10 mouse cellular contexts compared by ENCODE assay signal in genomic region chr4:43968650-43969049, GRCm38 (mm10). TPM values are rescaled to one million over a fixed set of nuclear protein-coding genes. Genes with fewer than 3 reads are reported as not detected.
DNase-seq lines count a peak whose midpoint lies in the region; ATAC-seq lines count a peak whose summit lies in the region.
"Had no signal": no experiment of that assay in that cellular context is flagged by ENCODE, and none has a peak within 500 bp of the region (broad histone marks: within the 10 kb centered on the region; RNA-seq: fewer than 3 reads in every experiment).

No protein-coding gene starts in this region.

- H3K36me3 ChIP-seq in midbrain, embryonic 10.5 days = no peaks in the 10 kb centered on the region
- H3K36me3 ChIP-seq in midbrain, embryonic 15.5 days (replicated peaks) = no peaks in the 10 kb centered on the region

- ATAC-seq in midbrain, embryonic 15.5 days (replicated peaks) = no peak
- ATAC-seq in inflammation-experienced regulatory T-cells, adult 6 months = no peak

- DNase-seq in midbrain, embryonic 10.5 days (ENCODE audit: low spot score) = no peak
- peak; percentile 27 for DNase-seq in brain, adult 2 months (ENCODE audit: low read depth, low spot score)
- DNase-seq in gastrocnemius, postnatal 4 days (ENCODE audit: low spot score in 2 of 2) = peak; percentile 64 to 85
- peak; percentile 74 for DNase-seq in kidney, adult 9 months
- peak; percentile 72 to 81 for DNase-seq in lung, postnatal 4 days
- DNase-seq in thymus, adult 18-20 months = no peak

- no peak overlapping the region for H3K9ac ChIP-seq in midbrain, embryonic 15.5 days

- 43% methylated on average over 13 of the region's 13 CpGs for WGBS in midbrain, embryonic 10.5 days
- WGBS in midbrain, embryonic 15.5 days = 45% methylated on average over 13 of the region's 13 CpGs

- H3K27me3 ChIP-seq in midbrain, embryonic 10.5 days (ENCODE audit: low read depth, poor library complexity, severe bottlenecking) = peaks cover 89% of the 10 kb centered on the region
- no peaks in the 10 kb centered on the region for H3K27me3 ChIP-seq in midbrain, embryonic 15.5 days (replicated peaks)

- peak overlapping the region; percentile 47; the same call in 1 of the 2 replicates for H3K27ac ChIP-seq in midbrain, embryonic 10.5 days (replicated peaks)
- H3K27ac ChIP-seq in midbrain, embryonic 15.5 days = no peak overlapping the region
- H3K27ac ChIP-seq: layer of hippocampus, adult 2 months had no signal

- no peak overlapping the region for H3K4me3 ChIP-seq in midbrain, embryonic 10.5 days
- no peak overlapping the region for H3K4me3 ChIP-seq in midbrain, embryonic 15.5 days
- H3K4me3 ChIP-seq: layer of hippocampus, adult 2 months had no signal

- H3K4me2 ChIP-seq in midbrain, embryonic 15.5 days = no peak overlapping the region

- H3K9me3 ChIP-seq in midbrain, embryonic 10.5 days (replicated peaks) = no peaks in the 10 kb centered on the region
- H3K9me3 ChIP-seq in midbrain, embryonic 15.5 days = no peaks in the 10 kb centered on the region

- H3K4me1 ChIP-seq in midbrain, embryonic 10.5 days = peaks cover 72% of the 10 kb centered on the region
- H3K4me1 ChIP-seq in midbrain, embryonic 15.5 days = peaks cover 21% of the 10 kb centered on the region

RNA-seq across cellular contexts. Expression of gene Glipr2, which starts 11.4 kb away (rescaled TPM):
- 69.2 and 82.3 TPM in 2 replicates for polyA plus RNA-seq in midbrain, embryonic 10.5 days (2016; fragmentation: Nextera tagmentation; extraction: Ambion mirVana)
- 28.6 and 29.2 TPM in 2 replicates for polyA plus RNA-seq in midbrain, embryonic 15.5 days (2015; fragmentation: Nextera tagmentation; extraction: Ambion mirVana)
- total RNA-seq in gastrocnemius, postnatal 4 days (2021) = 10 to 100 TPM; 44.4 to 44.5 TPM
- 100 to 1,000 TPM; 153 to 302 (median 185) TPM for polyA plus RNA-seq in inflammation-experienced regulatory T-cells, adult 6 months (2017; shearing (Covaris generic))

RNA-seq across cellular contexts. Expression of gene Ccin, which starts 14.6 kb away (rescaled TPM):
- polyA plus RNA-seq in midbrain, embryonic 10.5 days (2016; fragmentation: Nextera tagmentation; extraction: Ambion mirVana) = not detected in 2 replicates
- polyA plus RNA-seq in midbrain, embryonic 15.5 days (2015; fragmentation: Nextera tagmentation; extraction: Ambion mirVana) = not detected in 2 replicates
- under 1 TPM; 0.26 to 0.32 TPM for total RNA-seq in gastrocnemius, postnatal 4 days (2021)
- not detected for polyA plus RNA-seq in inflammation-experienced regulatory T-cells, adult 6 months (2017; shearing (Covaris generic))
- total RNA-seq: layer of hippocampus, adult 2 months had no signal
- polyA plus RNA-seq: neural tube, embryonic 14.5 days had no signal

RNA-seq across cellular contexts. Expression of gene Clta, which starts 35.6 kb away (rescaled TPM):
- polyA plus RNA-seq in midbrain, embryonic 10.5 days (2016; fragmentation: Nextera tagmentation; extraction: Ambion mirVana) = 187 and 190 TPM in 2 replicates
- polyA plus RNA-seq in midbrain, embryonic 15.5 days (2015; fragmentation: Nextera tagmentation; extraction: Ambion mirVana) = 331 and 334 TPM in 2 replicates
- total RNA-seq in gastrocnemius, postnatal 4 days (2021) = 100 to 1,000 TPM; 158 to 176 TPM
- polyA plus RNA-seq in inflammation-experienced regulatory T-cells, adult 6 months (2017; shearing (Covaris generic)) = 100 to 1,000 TPM in 1 of 3 experiments, 10 to 100 TPM in 2; 89.3 to 100 (median 91.5) TPM

Comparison
In these comparisons a context has a peak if more than half of its experiments do, and no peak if none do; other contexts are left out.
1. DNase-seq: peak in brain, adult 2 months (single experiment), gastrocnemius, postnatal 4 days (2 of 2), kidney, adult 9 months (single experiment) and lung, postnatal 4 days (2 of 2); none in midbrain, embryonic 10.5 days (single experiment) and thymus, adult 18-20 months (0 of 2).